Comparison of ENCODE assay signal across 26 mouse cellular contexts in genomic region chr9:72810607-72811006, GRCm38 (mm10). TPM values are rescaled to one million over a fixed set of nuclear protein-coding genes. Genes with fewer than 3 reads are reported as not detected.
DNase-seq lines count a peak whose midpoint lies in the region; ATAC-seq and TF ChIP-seq lines count a peak whose summit lies in the region.
"Had no signal": no experiment of that assay in that cellular context is flagged by ENCODE, and none has a peak within 500 bp of the region (broad histone marks: within the 10 kb centered on the region; RNA-seq: fewer than 3 reads in every experiment).

No protein-coding gene starts in this region.

- peak overlapping the region; percentile 40; the same call in 1 of the 2 replicates for H3K27ac ChIP-seq in forebrain, embryonic 10.5 days
- no peak overlapping the region for H3K27ac ChIP-seq in forebrain, postnatal 0 days (ENCODE audit: low read depth, low read length)
- no peak overlapping the region for H3K27ac ChIP-seq in liver, embryonic 16.5 days (ENCODE audit: low read length)
- H3K27ac ChIP-seq in liver, embryonic 11.5 days (ENCODE audit: low read depth, low read length) = no peak overlapping the region
- no peak overlapping the region for H3K27ac ChIP-seq in stomach, postnatal 0 days (replicated peaks)
- H3K27ac ChIP-seq in kidney, embryonic 14.5 days (ENCODE audit: low read depth, low read length) = no peak overlapping the region
- H3K27ac ChIP-seq: forebrain, embryonic 13.5 days; hindbrain, embryonic 15.5 days; left cerebral cortex, adult 2 months; liver, embryonic 13.5 days had no signal

- WGBS in forebrain, embryonic 10.5 days = 80% methylated on average over 5 of the region's 5 CpGs
- WGBS in forebrain, postnatal 0 days = 84% methylated on average over 5 of the region's 5 CpGs
- 29% methylated on average over 5 of the region's 5 CpGs for WGBS in liver, embryonic 16.5 days (ENCODE audit: insufficient replicate concordance)
- 41% methylated on average over 5 of the region's 5 CpGs for WGBS in liver, embryonic 11.5 days
- whole genome bisulfite sequencing in stomach, postnatal 0 days = 58% methylated on average over 5 of the region's 5 CpGs
- 66% methylated on average over 5 of the region's 5 CpGs for WGBS in kidney, embryonic 14.5 days

- H3K9me3 ChIP-seq in forebrain, embryonic 10.5 days = no peaks in the 10 kb centered on the region
- no peaks in the 10 kb centered on the region for H3K9me3 ChIP-seq in forebrain, postnatal 0 days (ENCODE audit: low read length)
- H3K9me3 ChIP-seq in liver, embryonic 16.5 days (replicated peaks; ENCODE audit: control insufficient read depth, low read length) = no peaks in the 10 kb centered on the region
- H3K9me3 ChIP-seq in liver, embryonic 11.5 days (ENCODE audit: control insufficient read depth, low read length) = no peaks in the 10 kb centered on the region
- no peaks in the 10 kb centered on the region for H3K9me3 ChIP-seq in stomach, postnatal 0 days (ENCODE audit: control insufficient read depth, low read length)
- no peaks in the 10 kb centered on the region for H3K9me3 ChIP-seq in kidney, embryonic 14.5 days (ENCODE audit: control insufficient read depth, low read length)
- H3K9me3 ChIP-seq: forebrain, embryonic 13.5 days; heart, embryonic 12.5 days; hindbrain, embryonic 15.5 days; limb, embryonic 10.5 days; liver, embryonic 13.5 days; megakaryocyte, embryonic 14.5 days had no signal

- peaks cover 92% of the 10 kb centered on the region for H3K4me1 ChIP-seq in forebrain, embryonic 10.5 days
- 0 out of 2 replicates have a peak, but pooled peaks cover 6% of the 10 kb centered on the region for H3K4me1 ChIP-seq in forebrain, postnatal 0 days (ENCODE audit: insufficient read depth)
- no peaks in the 10 kb centered on the region; the same call in 1 of the 2 replicates for H3K4me1 ChIP-seq in liver, embryonic 16.5 days (ENCODE audit: control insufficient read depth, low read depth, low read length)
- peaks cover 13% of the 10 kb centered on the region; the same call in 1 of the 2 replicates for H3K4me1 ChIP-seq in liver, embryonic 11.5 days (replicated peaks; ENCODE audit: control insufficient read depth, insufficient read depth, low read length)
- H3K4me1 ChIP-seq in stomach, postnatal 0 days (replicated peaks; ENCODE audit: control insufficient read depth, insufficient read depth) = no peaks in the 10 kb centered on the region
- H3K4me1 ChIP-seq in kidney, embryonic 14.5 days (ENCODE audit: control insufficient read depth, insufficient read depth, low read length) = peaks cover 22% of the 10 kb centered on the region

- H3K9ac ChIP-seq in forebrain, postnatal 0 days = no peak overlapping the region
- H3K9ac ChIP-seq in liver, embryonic 16.5 days (ENCODE audit: low read depth, low read length) = no peak overlapping the region
- H3K9ac ChIP-seq in liver, embryonic 11.5 days (ENCODE audit: low read depth, low read length) = no peak overlapping the region
- no peak overlapping the region for H3K9ac ChIP-seq in stomach, postnatal 0 days (ENCODE audit: low read length)
- no peak overlapping the region for H3K9ac ChIP-seq in kidney, embryonic 14.5 days (ENCODE audit: low read depth, low read length)
- H3K9ac ChIP-seq: forebrain, embryonic 13.5 days; heart, embryonic 12.5 days; hindbrain, embryonic 15.5 days; liver, embryonic 13.5 days had no signal

- H3K4me3 ChIP-seq in forebrain, embryonic 10.5 days = peak overlapping the region; percentile 23; the same call in 1 of the 2 replicates
- no peak overlapping the region for H3K4me3 ChIP-seq in forebrain, postnatal 0 days (ENCODE audit: low read depth, low read length)
- H3K4me3 ChIP-seq in liver, embryonic 16.5 days (ENCODE audit: low read depth, low read length) = no peak overlapping the region
- H3K4me3 ChIP-seq in liver, embryonic 11.5 days (ENCODE audit: low read depth, low read length) = no peak overlapping the region
- H3K4me3 ChIP-seq in stomach, postnatal 0 days (ENCODE audit: low read depth, low read length) = no peak overlapping the region
- no peak overlapping the region for H3K4me3 ChIP-seq in kidney, embryonic 14.5 days (ENCODE audit: low read length)
- H3K4me3 ChIP-seq: forebrain, embryonic 13.5 days; heart, embryonic 12.5 days; hindbrain, embryonic 15.5 days; left cerebral cortex, adult 2 months; liver, embryonic 13.5 days; megakaryocyte, embryonic 14.5 days had no signal

- ATAC-seq in forebrain, postnatal 0 days = no peak
- peak; percentile 86 for ATAC-seq in liver, embryonic 16.5 days (ENCODE audit: low read depth)
- ATAC-seq in liver, embryonic 11.5 days (replicated peaks; ENCODE audit: low FRiP score) = no peak
- ATAC-seq in stomach, postnatal 0 days (ENCODE audit: low FRiP score, low TSS enrichment) = peak; percentile 88
- no peak for ATAC-seq in activated CD4-positive, CD25-positive, alpha-beta regulatory T cell, adult 4 months
- no peak for ATAC-seq in kidney, embryonic 14.5 days (ENCODE audit: low FRiP score, low TSS enrichment)
- ATAC-seq: forebrain, embryonic 13.5 days had no signal

- no peaks in the 10 kb centered on the region for H3K27me3 ChIP-seq in forebrain, embryonic 10.5 days (ENCODE audit: poor library complexity, severe bottlenecking)
- peaks cover 34% of the 10 kb centered on the region for H3K27me3 ChIP-seq in forebrain, postnatal 0 days (ENCODE audit: insufficient read depth, low read length)
- H3K27me3 ChIP-seq in liver, embryonic 16.5 days (ENCODE audit: control insufficient read depth, insufficient read depth, low read depth, low read length) = peaks cover 35% of the 10 kb centered on the region
- H3K27me3 ChIP-seq in liver, embryonic 11.5 days (replicated peaks; ENCODE audit: control insufficient read depth, insufficient read depth, low read length) = peaks cover 23% of the 10 kb centered on the region
- H3K27me3 ChIP-seq in stomach, postnatal 0 days (ENCODE audit: control insufficient read depth, insufficient read depth, low read length) = no peaks in the 10 kb centered on the region
- no peaks in the 10 kb centered on the region for H3K27me3 ChIP-seq in kidney, embryonic 14.5 days (ENCODE audit: control insufficient read depth, insufficient read depth, low read length)
- H3K27me3 ChIP-seq: heart, embryonic 12.5 days had no signal

- H3K4me2 ChIP-seq in forebrain, postnatal 0 days (ENCODE audit: low read depth) = no peak overlapping the region
- no peak overlapping the region for H3K4me2 ChIP-seq in liver, embryonic 16.5 days (ENCODE audit: low read depth, low read length)
- H3K4me2 ChIP-seq in liver, embryonic 11.5 days = no peak overlapping the region
- H3K4me2 ChIP-seq in stomach, postnatal 0 days (replicated peaks; ENCODE audit: low read depth) = no peak overlapping the region
- no peak overlapping the region for H3K4me2 ChIP-seq in kidney, embryonic 14.5 days (replicated peaks; ENCODE audit: low read depth, low read length)
- H3K4me2 ChIP-seq: forebrain, embryonic 13.5 days; heart, embryonic 12.5 days; hindbrain, embryonic 15.5 days; liver, embryonic 13.5 days had no signal

- no peak for TF ChIP-seq CTCF in forebrain, postnatal 0 days (IDR thresholded peaks at IDR 0.05; ENCODE audit: low read depth)
- TF ChIP-seq CTCF in stomach, postnatal 0 days (IDR thresholded peaks at IDR 0.05; ENCODE audit: low read depth) = no peak

- DNase-seq in forebrain, embryonic 10.5 days (ENCODE audit: extremely low spot score, low spot score) = no peak
- DNase-seq in forebrain, postnatal 0 days = no peak
- no peak for DNase-seq in liver, embryonic 11.5 days (ENCODE audit: low spot score)
- DNase-seq in ZHBTc4 (ENCODE audit: low read depth, low spot score) = peak; percentile 49
- DNase-seq in stomach, postnatal 0 days (ENCODE audit: low spot score) = no peak
- DNase-seq: adrenal gland, adult 8-10 months; cerebellum, adult 8-10 months; gastrocnemius, postnatal 25 days; heart, postnatal 14 days; kidney, adult 8-10 months; kidney, postnatal 36 days; layer of hippocampus, adult 9-11 months; liver, embryonic 13.5 days; lung, postnatal 10 days; retina, postnatal 1 day; thymus, postnatal 14 days had no signal

- H3K36me3 ChIP-seq in forebrain, embryonic 10.5 days (replicated peaks) = peaks cover 42% of the 10 kb centered on the region
- no peaks in the 10 kb centered on the region for H3K36me3 ChIP-seq in forebrain, postnatal 0 days (ENCODE audit: insufficient read depth)
- H3K36me3 ChIP-seq in liver, embryonic 16.5 days (ENCODE audit: control insufficient read depth, insufficient read depth) = no peaks in the 10 kb centered on the region
- no peaks in the 10 kb centered on the region; the same call in 1 of the 2 replicates for H3K36me3 ChIP-seq in liver, embryonic 11.5 days (ENCODE audit: control insufficient read depth, insufficient read depth, low read length)
- no peaks in the 10 kb centered on the region for H3K36me3 ChIP-seq in stomach, postnatal 0 days (ENCODE audit: control insufficient read depth, insufficient read depth, low read length)
- no peaks in the 10 kb centered on the region for H3K36me3 ChIP-seq in kidney, embryonic 14.5 days (ENCODE audit: control insufficient read depth, insufficient read depth, low read length)
- H3K36me3 ChIP-seq: heart, embryonic 12.5 days; hindbrain, embryonic 15.5 days; liver, embryonic 13.5 days had no signal

- TF ChIP-seq EP300 in stomach, postnatal 0 days (optimal IDR thresholded peaks at IDR 0.05) = no peak

RNA-seq across cellular contexts. Expression of gene Prtg, which starts 3.9 kb away (rescaled TPM):
- 10.1 and 11.5 TPM in 2 replicates for polyA plus RNA-seq in forebrain, embryonic 10.5 days (2016; fragmentation: Nextera tagmentation; extraction: Ambion mirVana)
- total RNA-seq in forebrain, postnatal 0 days (2014; rRNA removed) = 0.62 and 0.76 TPM in 2 replicates
- polyA plus RNA-seq in forebrain, postnatal 0 days (2015; fragmentation: Nextera tagmentation; extraction: Ambion mirVana) = 0.11 and 0.18 TPM in 2 replicates
- polyA plus RNA-seq in liver, embryonic 16.5 days (2015; fragmentation: Nextera tagmentation; extraction: Ambion mirVana) = 0.11 and 0.26 TPM in 2 replicates
- 1.7 TPM in 2 replicates for polyA plus RNA-seq in liver, embryonic 11.5 days (2014; fragmentation: Nextera tagmentation; extraction: Ambion mirVana)
- polyA plus RNA-seq in stomach, postnatal 0 days (2015; fragmentation: Nextera tagmentation; extraction: Ambion mirVana) = 0.06 TPM in 2 replicates
- not detected for polyA plus RNA-seq in activated CD4-positive, CD25-positive, alpha-beta regulatory T cell, adult 4 months (2017; shearing (Covaris generic))
- 3.4 and 4.6 TPM in 2 replicates for polyA plus RNA-seq in kidney, embryonic 14.5 days (2014; fragmentation: Nextera tagmentation; extraction: Ambion mirVana)
- total RNA-seq: common myeloid progenitor, adult 5-6 weeks had no signal

Comparison
In these comparisons a context has a peak if more than half of its experiments do, and no peak if none do; other contexts are left out.
1. ATAC-seq: peak in liver, embryonic 16.5 days (single experiment) and stomach, postnatal 0 days (single experiment); none in forebrain, postnatal 0 days (single experiment), liver, embryonic 11.5 days (single experiment), activated CD4-positive, CD25-positive, alpha-beta regulatory T cell, adult 4 months (single experiment) and kidney, embryonic 14.5 days (single experiment).